Mouse (Mus musculus) E14TG2a.4 (cell line): ENCODE results near the gene Sprr2e.

ENCODE experiments used
- CTCF ChIP-seq: conservative IDR thresholded peaks from 2 replicates; pipeline ENCODE4 v1.5.1; 2014; ENCODE audit warnings: low read length
- NANOG ChIP-seq: IDR thresholded peaks from 2 replicates; pipeline ENCODE4 v1.6.1; 2014; ENCODE audit warnings: borderline replicate concordance, low read length, mixed read lengths

GRCm38 (mm10) chr3:92307406-92307805, 44.5 kb upstream of the Sprr2e start:
- TF ChIP-seq CTCF (no peak), NANOG (no peak)
